ENCODE assay signal across 8 mouse cellular contexts in genomic region chr2:160603154-160603933, GRCm38 (mm10). TPM values are rescaled to one million over a fixed set of nuclear protein-coding genes. Genes with fewer than 3 reads are reported as not detected.
DNase-seq lines count a peak whose midpoint lies in the region; ATAC-seq and TF ChIP-seq lines count a peak whose summit lies in the region.

No protein-coding gene starts in this region.

- H3K27ac ChIP-seq in liver, postnatal 0 days (ENCODE audit: low read depth) = peak overlapping the region; percentile 92

- H3K9me3 ChIP-seq in liver, postnatal 0 days (ENCODE audit: low read length) = no peaks in the 10 kb centered on the region

- no peak for TF ChIP-seq CTCF in liver, postnatal 0 days (IDR thresholded peaks at IDR 0.05; ENCODE audit: low read depth)

- peak overlapping the region; percentile 51; the same call in 1 of the 2 replicates for H3K9ac ChIP-seq in liver, postnatal 0 days (replicated peaks)

- no peaks in the 10 kb centered on the region for H3K36me3 ChIP-seq in liver, postnatal 0 days (replicated peaks; ENCODE audit: insufficient read depth, low read length)

- peak; percentile 90 for DNase-seq in heart, adult 11 months
- DNase-seq in heart, postnatal 14 days = no peak
- peak; percentile 82 for DNase-seq in 416B (ENCODE audit: low read depth)
- DNase-seq in liver, postnatal 0 days = peak; percentile 69
- DNase-seq in layer of hippocampus, adult 11-12 months (ENCODE audit: low spot score) = no peak
- no peak for DNase-seq in left cerebral cortex, adult 18-20 months (ENCODE audit: low spot score in 2 of 2)
- DNase-seq in adrenal gland, adult 2 months = no peak

- H3K27me3 ChIP-seq in liver, postnatal 0 days (ENCODE audit: insufficient read depth, low read length) = no peaks in the 10 kb centered on the region

- H3K4me1 ChIP-seq in liver, postnatal 0 days (ENCODE audit: insufficient read depth) = peaks cover 20% of the 10 kb centered on the region

- peak; percentile 90 for ATAC-seq in erythroid progenitor cell, adult 5-6 weeks (replicated peaks; ENCODE audit: low FRiP score, poor library complexity, severe bottlenecking)
- ATAC-seq in liver, postnatal 0 days = peak; percentile 96

- peak overlapping the region; percentile 39 for H3K4me2 ChIP-seq in liver, postnatal 0 days (ENCODE audit: low read depth, low read length)

- no peak overlapping the region for H3K4me3 ChIP-seq in liver, postnatal 0 days (ENCODE audit: low read depth, low read length)

- WGBS in liver, postnatal 0 days (ENCODE audit: insufficient replicate concordance) = 39% methylated on average over 10 of the region's 10 CpGs

- intact Hi-C loops in heart, postnatal 14 days (cut with DNase I) = loop anchor here (5.0 kb wide), 2 partner anchors 44 to 189 kb away; partner anchors contain the start of gene Top1

- TF ChIP-seq EP300 in liver, postnatal 0 days (IDR thresholded peaks at IDR 0.05; ENCODE audit: low read depth) = peak; percentile 97

RNA-seq across cellular contexts. Expression of gene Top1, which starts 42.3 kb away (rescaled TPM):
- total RNA-seq in heart, postnatal 14 days (2021) = 10 to 100 TPM; 59.1 to 60.9 TPM
- total RNA-seq in erythroid progenitor cell, adult 5-6 weeks (2015; ENCODE audit: low replicate concordance) = 104 and 114 TPM in 2 replicates
- total RNA-seq in erythroid progenitor cell, adult 5-6 weeks (2017; ENCODE audit: low replicate concordance) = 172 and 184 TPM in 2 replicates
- 30.1 and 30.5 TPM in 2 replicates for polyA plus RNA-seq in liver, postnatal 0 days (2015; fragmentation: Nextera tagmentation; extraction: Ambion mirVana)
- 10 to 100 TPM; 75.2 to 78.7 TPM for total RNA-seq in left cerebral cortex, adult 18-20 months (2021)
- 100 to 1,000 TPM in 1 of 2 experiments, 10 to 100 TPM in 1; 61.4 to 104 TPM for total RNA-seq in adrenal gland, adult 2 months (2021)
- polyA plus RNA-seq in adrenal gland, adult 2 months (2012; rRNA removed) = 46.1 and 66.4 TPM in 2 replicates

Comparison
In these comparisons a context has a peak if more than half of its experiments do, and no peak if none do; other contexts are left out.
1. DNase-seq: peak in heart, adult 11 months (single experiment), 416B (single experiment) and liver, postnatal 0 days (single experiment); none in heart, postnatal 14 days (0 of 2), layer of hippocampus, adult 11-12 months (single experiment), left cerebral cortex, adult 18-20 months (0 of 2) and adrenal gland, adult 2 months (single experiment).